In genomic region chr11:74561392-74561791, GRCm38 (mm10) we compare ENCODE assay signal across 35 mouse cellular contexts. TPM values are rescaled to one million over a fixed set of nuclear protein-coding genes. Genes with fewer than 3 reads are reported as not detected.
"Had no signal": no experiment of that assay in that cellular context is flagged by ENCODE, and none has a peak within 500 bp of the region (broad histone marks: within the 10 kb centered on the region; RNA-seq: fewer than 3 reads in every experiment).

No protein-coding gene starts in this region.

- H3K4me1 ChIP-seq: hindbrain, embryonic 12.5 days; hindbrain, embryonic 13.5 days had no signal

- H3K4me2 ChIP-seq: heart, embryonic 11.5 days; heart, embryonic 12.5 days; heart, embryonic 13.5 days; heart, embryonic 15.5 days; hindbrain, embryonic 12.5 days; hindbrain, embryonic 13.5 days; hindbrain, embryonic 14.5 days; hindbrain, embryonic 15.5 days; intestine, embryonic 15.5 days; kidney, embryonic 15.5 days had no signal

- ATAC-seq: hindbrain, embryonic 16.5 days; hindbrain, postnatal 0 days; inflammation-experienced regulatory T-cells, adult 6 months; intestine, embryonic 15.5 days; intestine, embryonic 16.5 days; intestine, postnatal 0 days had no signal

- H3K9me3 ChIP-seq: heart, embryonic 10.5 days; heart, embryonic 12.5 days; heart, embryonic 13.5 days; heart, embryonic 15.5 days; hindbrain, embryonic 10.5 days; hindbrain, embryonic 12.5 days; hindbrain, embryonic 13.5 days; hindbrain, embryonic 15.5 days; intestine, embryonic 15.5 days; kidney, embryonic 15.5 days had no signal

- H3K27ac ChIP-seq: heart, embryonic 10.5 days; heart, embryonic 13.5 days; heart, embryonic 15.5 days; hindbrain, embryonic 10.5 days; hindbrain, embryonic 12.5 days; hindbrain, embryonic 13.5 days; hindbrain, embryonic 14.5 days; hindbrain, embryonic 15.5 days; hindbrain, postnatal 0 days; intestine, embryonic 15.5 days; kidney, embryonic 15.5 days; kidney, postnatal 0 days; layer of hippocampus, adult 2 months had no signal

- H3K9ac ChIP-seq: heart, embryonic 12.5 days; heart, embryonic 13.5 days; heart, embryonic 15.5 days; hindbrain, embryonic 12.5 days; hindbrain, embryonic 13.5 days; hindbrain, embryonic 14.5 days; hindbrain, embryonic 15.5 days; intestine, embryonic 15.5 days; kidney, embryonic 15.5 days had no signal

- H3K27me3 ChIP-seq: heart, embryonic 15.5 days; hindbrain, embryonic 12.5 days; hindbrain, embryonic 13.5 days; hindbrain, embryonic 15.5 days; intestine, embryonic 15.5 days; kidney, embryonic 15.5 days had no signal

- H3K4me3 ChIP-seq: heart, embryonic 10.5 days; heart, embryonic 12.5 days; heart, embryonic 13.5 days; heart, embryonic 15.5 days; hindbrain, embryonic 10.5 days; hindbrain, embryonic 12.5 days; hindbrain, embryonic 13.5 days; hindbrain, embryonic 15.5 days; intestine, embryonic 15.5 days; kidney, embryonic 15.5 days; layer of hippocampus, adult 2 months had no signal

- DNase-seq: heart, postnatal 10 days; heart, postnatal 14 days; heart, postnatal 36 days; heart, postnatal 4 days; kidney, adult 11 months; kidney, adult 18-20 months; kidney, adult 2 months; kidney, adult 8-10 months; kidney, adult 9 months; kidney, postnatal 10 days; kidney, postnatal 14 days; kidney, postnatal 25 days; kidney, postnatal 36 days; kidney, postnatal 4 days; layer of hippocampus, adult 9-11 months; layer of hippocampus, postnatal 36 days had no signal

- H3K36me3 ChIP-seq: heart, embryonic 10.5 days; heart, embryonic 12.5 days; heart, embryonic 13.5 days; heart, embryonic 15.5 days; hindbrain, embryonic 10.5 days; hindbrain, embryonic 12.5 days; hindbrain, embryonic 13.5 days; hindbrain, embryonic 15.5 days; intestine, embryonic 15.5 days; kidney, embryonic 15.5 days had no signal

RNA-seq across cellular contexts. Expression of gene Ccdc92b, which starts 58.0 kb away (rescaled TPM):
- polyA plus RNA-seq: inflammation-experienced regulatory T-cells, adult 6 months had no signal
